Comparison of ENCODE assay signal across 35 mouse cellular contexts in genomic region chr6:128466563-128466962, GRCm38 (mm10). TPM values are rescaled to one million over a fixed set of nuclear protein-coding genes. Genes with fewer than 3 reads are reported as not detected.
DNase-seq lines count a peak whose midpoint lies in the region; ATAC-seq and TF ChIP-seq lines count a peak whose summit lies in the region.
"Had no signal": no experiment of that assay in that cellular context is flagged by ENCODE, and none has a peak within 500 bp of the region (broad histone marks: within the 10 kb centered on the region; RNA-seq: fewer than 3 reads in every experiment).

No protein-coding gene starts in this region.

- ATAC-seq in liver, embryonic 12.5 days = peak; percentile 81
- peak; percentile 62 for ATAC-seq in megakaryocyte progenitor cell, adult 5-6 weeks (replicated peaks; ENCODE audit: poor library complexity)
- ATAC-seq: CD4-positive, CD25-positive, alpha-beta regulatory T cell, adult 4 months; intestine, postnatal 0 days had no signal

- no peak for DNase-seq in ES-E14 (ENCODE audit: low read depth, low spot score)
- no peak for DNase-seq in layer of hippocampus, adult 11-12 months (ENCODE audit: low spot score)
- no peak for DNase-seq in urinary bladder, adult 18-20 months (ENCODE audit: low spot score in 2 of 2)
- DNase-seq in midbrain, embryonic 10.5 days (ENCODE audit: low spot score) = no peak
- DNase-seq: cerebellum, adult 18-20 months; gastrocnemius, adult 2 months; gastrocnemius, postnatal 36 days; heart, adult 18-20 months; kidney, adult 9 months; kidney, postnatal 10 days; lung, adult 2 months; lung, postnatal 10 days; midbrain, embryonic 14.5 days; thymus, adult 2 months; thymus, postnatal 36 days had no signal

- peak overlapping the region; percentile 24 for H3K4me2 ChIP-seq in liver, embryonic 12.5 days
- H3K4me2 ChIP-seq: heart, embryonic 12.5 days; hindbrain, embryonic 14.5 days; limb, embryonic 13.5 days had no signal

- peak overlapping the region; percentile 75 for H3K9ac ChIP-seq in ES-E14 (ENCODE audit: insufficient read depth, low read depth, low read length, poor library complexity, severe bottlenecking)
- no peak overlapping the region for H3K9ac ChIP-seq in liver, embryonic 12.5 days
- H3K9ac ChIP-seq: heart, embryonic 12.5 days; hindbrain, embryonic 14.5 days; limb, embryonic 13.5 days had no signal

- H3K27me3 ChIP-seq in E14TG2a.4 (ENCODE audit: insufficient read depth, low read length) = no peaks in the 10 kb centered on the region
- no peaks in the 10 kb centered on the region for H3K27me3 ChIP-seq in liver, embryonic 12.5 days (replicated peaks)
- H3K27me3 ChIP-seq in midbrain, embryonic 10.5 days (ENCODE audit: low read depth, poor library complexity, severe bottlenecking) = no peaks in the 10 kb centered on the region
- H3K27me3 ChIP-seq: heart, embryonic 12.5 days; limb, embryonic 13.5 days had no signal

- peak overlapping the region; percentile 88; the same call in 1 of the 2 replicates for H3K27ac ChIP-seq in ES-E14 (ENCODE audit: insufficient read depth, low read depth, low read length, poor library complexity, severe bottlenecking)
- H3K27ac ChIP-seq in liver, embryonic 12.5 days = no peak overlapping the region
- no peak overlapping the region for H3K27ac ChIP-seq in midbrain, embryonic 10.5 days (replicated peaks)
- H3K27ac ChIP-seq: gastrocnemius, adult 2 months; hindbrain, embryonic 14.5 days; limb, embryonic 13.5 days; stomach, postnatal 0 days had no signal

- no peak for TF ChIP-seq CTCF in E14TG2a.4 (conservative IDR thresholded peaks at IDR 0.05; ENCODE audit: low read length)

- peaks cover 22% of the 10 kb centered on the region for H3K36me3 ChIP-seq in E14TG2a.4 (ENCODE audit: insufficient read depth, low read length)
- no peaks in the 10 kb centered on the region for H3K36me3 ChIP-seq in ES-E14 (ENCODE audit: control insufficient read depth, insufficient read depth, low read length, poor library complexity, severe bottlenecking)
- H3K36me3 ChIP-seq in liver, embryonic 12.5 days = no peaks in the 10 kb centered on the region
- no peaks in the 10 kb centered on the region for H3K36me3 ChIP-seq in midbrain, embryonic 10.5 days
- H3K36me3 ChIP-seq: G1E; heart, embryonic 12.5 days; limb, embryonic 13.5 days had no signal

- H3K4me3 ChIP-seq in E14TG2a.4 (replicated peaks; ENCODE audit: low read length) (peak overlapping the region; percentile 75), ES-E14 (ENCODE audit: insufficient read depth in 1 of 2, low read depth in 1 of 2, low read length in 2 of 2, poor library complexity in 1 of 2, severe bottlenecking in 1 of 2) (peak overlapping the region; percentile 40 to 65)
- no peak overlapping the region for H3K4me3 ChIP-seq in liver, embryonic 12.5 days
- no peak overlapping the region for H3K4me3 ChIP-seq in midbrain, embryonic 10.5 days
- H3K4me3 ChIP-seq: erythroblast, embryonic 14.5 days; gastrocnemius, adult 2 months; heart, embryonic 12.5 days; limb, embryonic 13.5 days had no signal

- whole genome bisulfite sequencing in liver, embryonic 12.5 days (ENCODE audit: insufficient replicate concordance) = 29% methylated on average over 3 of the region's 3 CpGs
- 74% methylated on average over 3 of the region's 3 CpGs for WGBS in midbrain, embryonic 10.5 days

- peaks cover 9% of the 10 kb centered on the region for H3K9me3 ChIP-seq in E14TG2a.4 (ENCODE audit: low read length)
- H3K9me3 ChIP-seq in ES-E14 (ENCODE audit: control insufficient read depth, insufficient read depth, low read depth, low read length) = no peaks in the 10 kb centered on the region
- H3K9me3 ChIP-seq in liver, embryonic 12.5 days (replicated peaks) = no peaks in the 10 kb centered on the region
- H3K9me3 ChIP-seq in midbrain, embryonic 10.5 days (replicated peaks) = no peaks in the 10 kb centered on the region
- H3K9me3 ChIP-seq: limb, embryonic 13.5 days had no signal

- H3K4me1 ChIP-seq in E14TG2a.4 (replicated peaks; ENCODE audit: low read depth, low read length) (peaks cover 61% of the 10 kb centered on the region), ES-E14 (ENCODE audit: control insufficient read depth in 2 of 2, insufficient read depth in 2 of 2, low read length in 2 of 2, poor library complexity in 1 of 2) (peaks cover 13 to 15% of the 10 kb centered on the region in 2 experiments)
- peaks cover 31% of the 10 kb centered on the region for H3K4me1 ChIP-seq in liver, embryonic 12.5 days
- H3K4me1 ChIP-seq in midbrain, embryonic 10.5 days = peaks cover 12% of the 10 kb centered on the region

- in situ Hi-C loops in ES-E14 (cut with MboI; ENCODE audit: low sequenced_read_pairs in 2 of 2, unreplicated experiment in 2 of 2) = no loop called here

TF ChIP-seq in ES-E14, 5 proteins besides CTCF, POLR2A, EP300 and RAD21:
- TF ChIP-seq HCFC1 (IDR thresholded peaks at IDR 0.05; ENCODE audit: borderline replicate concordance, insufficient read depth, low read length) (no peak), ZC3H11A (IDR thresholded peaks at IDR 0.05; ENCODE audit: borderline replicate concordance, low read depth, low read length) (no peak), CHD2 (IDR thresholded peaks at IDR 0.05; ENCODE audit: low read depth, low read length) (no peak), MAFK (IDR thresholded peaks at IDR 0.05; ENCODE audit: insufficient read depth, low read depth, low read length) (no peak), ZNF384 (IDR thresholded peaks at IDR 0.05; ENCODE audit: low read depth, low read length) (no peak)
TF ChIP-seq in ES-E14: peak in this region for 0.

RNA-seq across cellular contexts. Expression of gene Fkbp4, which starts 28.1 kb away (rescaled TPM):
- total RNA-seq in ES-E14 (2012; rRNA removed) = 396 and 408 TPM in 2 replicates
- 332 and 346 TPM in 2 replicates for polyA plus RNA-seq in liver, embryonic 12.5 days (2016; fragmentation: Nextera tagmentation; extraction: Ambion mirVana)
- 124 and 149 TPM in 2 replicates for total RNA-seq in megakaryocyte progenitor cell, adult 5-6 weeks (2015)
- 373 and 394 TPM in 2 replicates for total RNA-seq in megakaryocyte progenitor cell, adult 5-6 weeks (2017)
- polyA plus RNA-seq in midbrain, embryonic 10.5 days (2016; fragmentation: Nextera tagmentation; extraction: Ambion mirVana) = 652 and 727 TPM in 2 replicates

RNA-seq across cellular contexts. Expression of gene Itfg2, which starts 41.8 kb away (rescaled TPM):
- total RNA-seq in ES-E14 (2012; rRNA removed) = 33.4 and 38.3 TPM in 2 replicates
- 18.5 and 20.3 TPM in 2 replicates for polyA plus RNA-seq in liver, embryonic 12.5 days (2016; fragmentation: Nextera tagmentation; extraction: Ambion mirVana)
- 24.1 and 33.1 TPM in 2 replicates for total RNA-seq in megakaryocyte progenitor cell, adult 5-6 weeks (2015)
- 12.9 and 15.6 TPM in 2 replicates for total RNA-seq in megakaryocyte progenitor cell, adult 5-6 weeks (2017)
- polyA plus RNA-seq in midbrain, embryonic 10.5 days (2016; fragmentation: Nextera tagmentation; extraction: Ambion mirVana) = 41.6 and 42.8 TPM in 2 replicates

RNA-seq across cellular contexts. Expression of gene Pzp, which starts 60.0 kb away (rescaled TPM):
- total RNA-seq in ES-E14 (2012; rRNA removed) = 1.7 and 2.5 TPM in 2 replicates
- 38.6 and 46.3 TPM in 2 replicates for polyA plus RNA-seq in liver, embryonic 12.5 days (2016; fragmentation: Nextera tagmentation; extraction: Ambion mirVana)
- not detected in 2 replicates for total RNA-seq in megakaryocyte progenitor cell, adult 5-6 weeks (2015)
- total RNA-seq in megakaryocyte progenitor cell, adult 5-6 weeks (2017) = not detected in 2 replicates
- polyA plus RNA-seq in midbrain, embryonic 10.5 days (2016; fragmentation: Nextera tagmentation; extraction: Ambion mirVana) = not detected in 2 replicates
- total RNA-seq: gastrocnemius, adult 2 months; hematopoietic stem cell, adult 5-6 weeks; layer of hippocampus, adult 18-20 months; layer of hippocampus, postnatal 14 days; left cerebral cortex, adult 8-10 months; left cerebral cortex, postnatal 36 days; megakaryocyte, adult 5-6 weeks had no signal
- polyA plus RNA-seq: cortical plate, adult 2 months; forebrain, embryonic 16.5 days; G1E; limb, embryonic 13.5 days; neural tube, embryonic 11.5 days had no signal

Comparison
In these comparisons a context has a peak if more than half of its experiments do, and no peak if none do; other contexts are left out.
1. H3K4me3 ChIP-seq: peak in E14TG2a.4 (single experiment) and ES-E14 (2 of 2); none in liver, embryonic 12.5 days (single experiment) and midbrain, embryonic 10.5 days (single experiment).